Mouse (Mus musculus): ENCODE data around the gene B3galt4.

DNA sequence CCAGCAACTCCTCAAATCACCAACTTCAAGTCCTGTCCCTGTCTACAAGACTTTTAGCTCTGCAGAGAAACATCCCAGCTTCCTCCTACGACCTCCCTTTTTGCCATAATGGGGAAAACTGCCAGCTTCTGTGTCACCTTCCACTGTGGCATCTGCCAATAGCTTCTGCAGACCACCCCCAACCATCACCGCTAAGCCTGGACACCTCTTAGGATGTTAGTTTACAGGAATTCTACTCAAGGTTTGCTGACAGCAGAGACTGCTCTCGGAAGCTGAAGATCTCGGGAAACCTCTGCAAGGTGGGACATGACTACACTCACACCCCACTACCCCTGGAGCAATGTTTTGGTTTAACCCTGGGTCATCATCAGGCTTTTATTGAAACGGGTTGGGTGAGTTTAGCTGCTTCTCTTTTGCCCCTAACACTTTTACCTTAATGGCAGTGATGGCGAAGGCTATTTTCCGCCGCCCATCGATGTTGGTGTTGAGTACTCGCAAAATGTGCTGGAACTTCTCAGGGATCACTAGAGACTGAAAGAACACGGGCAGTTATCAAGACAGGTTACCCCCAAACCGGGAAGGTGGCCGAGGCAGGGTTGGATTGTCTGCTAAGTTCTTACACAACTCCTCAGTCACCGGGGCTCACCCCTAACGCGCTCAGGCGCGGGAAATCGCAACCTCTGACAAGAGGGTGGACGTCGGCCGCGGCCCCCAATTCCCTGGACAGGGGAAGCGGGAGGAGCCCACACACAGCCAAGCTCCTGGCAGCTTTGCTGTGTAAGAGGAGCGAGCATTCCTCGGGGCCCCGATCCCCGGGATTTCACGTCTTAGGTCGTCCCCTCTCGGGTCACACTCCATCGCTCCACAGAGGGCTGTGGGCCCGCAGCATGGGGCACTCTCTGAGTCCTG is 3.6 kb upstream of the B3galt4 start:
- no peak for TF ChIP-seq CTCF (IDR thresholded peaks at IDR 0.05; ENCODE audit: low read depth, low read length)
- no peak; the same call in 1 of the 2 replicates for TF ChIP-seq POLR2AphosphoS5 (IDR thresholded peaks at IDR 0.05; ENCODE audit: insufficient replicate concordance, low read depth, low read length)

All from G1E (cell line).